Mouse (Mus musculus) hematopoietic multipotent progenitor cell, adult 10-12 weeks (in vitro differentiated cells): ENCODE measurements around the gene Olfr615. TPM values are rescaled to one million over a fixed set of nuclear protein-coding genes. Genes with fewer than 3 reads are reported as not detected.

Source experiments
- polyA plus RNA-seq: library from polyadenylated mRNA; stranded (reverse); fragments of >175 nt; gene quantifications from 2 replicates; pipeline ENCODE4 v1.2.3, GENCODE M21; 2012; ENCODE audit warnings: low replicate concordance

The Olfr615 gene
- not detected in 2 replicates for polyA plus RNA-seq

GRCm38 (mm10) chr7:103555779-103556178 is at the start of gene Olfr615:
Gene Olfr615, plus strand, starts transcription at chr7:103556079.

GRCm38 (mm10) chr7:103512022-103512421 is 43.9 kb upstream of the Olfr615 start, which contains the start of gene Olfr610:
Gene Olfr610, minus strand, starts transcription at chr7:103512122.

GRCm38 (mm10) chr7:103520746-103521145 is 35.1 kb upstream of the Olfr615 start, which contains the start of gene Olfr611:
Gene Olfr611, minus strand, starts transcription at chr7:103520846.

GRCm38 (mm10) chr7:103542617-103543016 is 13.3 kb upstream of the Olfr615 start, which contains the start of gene Olfr612:
Gene Olfr612, minus strand, starts transcription at chr7:103542717.

GRCm38 (mm10) chr7:103547774-103548173 is 8.1 kb upstream of the Olfr615 start, which contains the start of gene Olfr613:
Gene Olfr613, plus strand, starts transcription at chr7:103548074.

GRCm38 (mm10) chr7:103569043-103569442 is 13.2 kb downstream of the Olfr615 start, which contains the start of gene Olfr616:
Gene Olfr616, minus strand, starts transcription at chr7:103569143.

GRCm38 (mm10) chr7:103572761-103573160 is 16.9 kb downstream of the Olfr615 start, which contains the start of gene Olfr617:
Gene Olfr617, plus strand, starts transcription at chr7:103573061.

GRCm38 (mm10) chr7:103589803-103590202 is 33.9 kb downstream of the Olfr615 start, which contains the start of gene Olfr618:
Gene Olfr618, plus strand, starts transcription at chr7:103590103.

GRCm38 (mm10) chr7:103600275-103600674 is 44.4 kb downstream of the Olfr615 start, which contains the start of gene Olfr619:
Gene Olfr619, plus strand, starts transcription at chr7:103600575.

GRCm38 (mm10) chr7:103612434-103612833 is 56.6 kb downstream of the Olfr615 start, which contains the start of gene Olfr620:
Gene Olfr620, minus strand, starts transcription at chr7:103612534.

Other genes starting within 250 kb of the Olfr615 start
- not detected in 2 replicates for gene Olfr597, start 239.8 kb upstream of the Olfr615 start, polyA plus RNA-seq
- gene Olfr598, start 232.5 kb upstream of the Olfr615 start, polyA plus RNA-seq = not detected in 2 replicates
- not detected in 2 replicates for gene Olfr599, start 220.2 kb upstream of the Olfr615 start, polyA plus RNA-seq
- gene Olfr600, start 206.4 kb upstream of the Olfr615 start, polyA plus RNA-seq = not detected in 2 replicates
- not detected in 2 replicates for gene Olfr601, start 193.4 kb upstream of the Olfr615 start, polyA plus RNA-seq
- not detected in 2 replicates for gene Olfr603, start 169.9 kb upstream of the Olfr615 start, polyA plus RNA-seq
- not detected in 2 replicates for gene Usp17lc, start 141.0 kb upstream of the Olfr615 start, polyA plus RNA-seq
- not detected in 2 replicates for gene Olfr605, start 110.6 kb upstream of the Olfr615 start, polyA plus RNA-seq
- gene Olfr606, start 107.0 kb upstream of the Olfr615 start, polyA plus RNA-seq = not detected in 2 replicates
- gene Olfr607, start 91.9 kb upstream of the Olfr615 start, polyA plus RNA-seq = not detected in 2 replicates
- gene Olfr608, start 86.2 kb upstream of the Olfr615 start, polyA plus RNA-seq = not detected in 2 replicates
- not detected in 2 replicates for gene Olfr609, start 58.0 kb upstream of the Olfr615 start, polyA plus RNA-seq
- gene Olfr610, start 44.0 kb upstream of the Olfr615 start, polyA plus RNA-seq = not detected in 2 replicates
- not detected in 2 replicates for gene Olfr611, start 35.2 kb upstream of the Olfr615 start, polyA plus RNA-seq
- gene Olfr612, start 13.4 kb upstream of the Olfr615 start, polyA plus RNA-seq = not detected in 2 replicates
- gene Olfr613, start 8.0 kb upstream of the Olfr615 start, polyA plus RNA-seq = not detected in 2 replicates
- gene Olfr616, start 13.1 kb downstream of the Olfr615 start, polyA plus RNA-seq = not detected in 2 replicates
- not detected in 2 replicates for gene Olfr617, start 17.0 kb downstream of the Olfr615 start, polyA plus RNA-seq
- 0.15 TPM in 1 of 2 replicates, not detected in the other for gene Olfr618, start 34.0 kb downstream of the Olfr615 start, polyA plus RNA-seq
- not detected in 2 replicates for gene Olfr619, start 44.5 kb downstream of the Olfr615 start, polyA plus RNA-seq
- not detected in 2 replicates for gene Olfr620, start 56.5 kb downstream of the Olfr615 start, polyA plus RNA-seq
- not detected in 2 replicates for gene Olfr622, start 86.6 kb downstream of the Olfr615 start, polyA plus RNA-seq
- not detected in 2 replicates for gene Olfr623, start 107.6 kb downstream of the Olfr615 start, polyA plus RNA-seq
- not detected in 2 replicates for gene Olfr624, start 115.1 kb downstream of the Olfr615 start, polyA plus RNA-seq
- gene Olfr625-ps1, start 126.6 kb downstream of the Olfr615 start, polyA plus RNA-seq = not detected in 2 replicates
- gene Olfr243, start 158.6 kb downstream of the Olfr615 start, polyA plus RNA-seq = not detected in 2 replicates
- not detected in 2 replicates for gene Olfr628, start 174.3 kb downstream of the Olfr615 start, polyA plus RNA-seq
- not detected in 2 replicates for gene Olfr629, start 188.9 kb downstream of the Olfr615 start, polyA plus RNA-seq
- not detected in 2 replicates for gene Olfr630, start 201.3 kb downstream of the Olfr615 start, polyA plus RNA-seq
- gene Olfr69, start 215.5 kb downstream of the Olfr615 start, polyA plus RNA-seq = not detected in 2 replicates
- gene Olfr68, start 223.6 kb downstream of the Olfr615 start, polyA plus RNA-seq = not detected in 2 replicates
- gene Olfr67, start 235.7 kb downstream of the Olfr615 start, polyA plus RNA-seq = not detected in 2 replicates